Mouse (Mus musculus) hindbrain, embryonic 14.5 days (tissue): Measurements from ENCODE around the gene Gm7173. TPM values are rescaled to one million over a fixed set of nuclear protein-coding genes. Genes with fewer than 3 reads are reported as not detected.

Experiments
- ATAC-seq: fragments of 200-750 bp; cut with Nextera tagmentation; 2 replicates; pipeline ENCODE4 v1.8.0; 2017; ENCODE audit warnings: moderate number of reproducible peaks, mild to moderate bottlenecking, moderate TSS enrichment, moderate library complexity; ENCODE audit not compliant: low FRiP score
- DNase-seq: peaks from one replicate; pipeline ENCODE4 v3.0.0-alpha.2; 2015; ENCODE audit warnings: low spot score
- H3K27ac ChIP-seq: fragments of 300-500 bp; sonication (generic); 2 replicates; pipeline ENCODE4 v1.5.1; 2014; ENCODE audit warnings: mild to moderate bottlenecking, moderate library complexity
- H3K27me3 ChIP-seq: fragments of 300-500 bp; sonication (generic); 2 replicates; pipeline ENCODE4 v1.6.1; 2014; ENCODE audit warnings: mild to moderate bottlenecking, low read length, mixed read lengths; ENCODE audit not compliant: control insufficient read depth, insufficient read depth
- H3K36me3 ChIP-seq: fragments of 300-500 bp; sonication (generic); replicated peaks from 2 replicates; pipeline ENCODE4 v1.6.1; 2014; ENCODE audit not compliant: control insufficient read depth, insufficient read depth
- H3K4me1 ChIP-seq: fragments of 300-500 bp; sonication (generic); replicated peaks from 2 replicates; pipeline ENCODE4 v1.6.1; 2014; ENCODE audit warnings: antibody characterized with exemption, low read length, mixed read lengths; ENCODE audit not compliant: control insufficient read depth, insufficient read depth
- H3K4me2 ChIP-seq: fragments of 300-500 bp; sonication (generic); replicated peaks from 2 replicates; pipeline ENCODE4 v1.6.1; 2014; ENCODE audit warnings: mild to moderate bottlenecking, moderate library complexity
- H3K4me3 ChIP-seq: fragments of 300-500 bp; sonication (generic); replicated peaks from 2 replicates; pipeline ENCODE4 v1.5.1; 2014; ENCODE audit warnings: mild to moderate bottlenecking, low read length
- H3K9ac ChIP-seq: fragments of 300-500 bp; sonication (generic); 2 replicates; pipeline ENCODE4 v1.6.1; 2014
- H3K9me3 ChIP-seq: fragments of 300-500 bp; sonication (generic); 2 replicates; pipeline ENCODE4 v1.6.1; 2016; ENCODE audit warnings: low read length; ENCODE audit not compliant: control insufficient read depth
- WGBS: fragments of 180-500 bp; shearing (Covaris S2); extraction: QIAGEN DNeasy Blood & Tissue Kit; methylation state at CpG from one replicate; pipeline ENCODE4 v1.1.7; 2014; 5-methylcytosine and 5-hydroxymethylcytosine counted together
- polyA plus RNA-seq: library from polyadenylated mRNA; unstranded; fragments of >200 nt; fragmentation: Nextera tagmentation; extraction: Ambion mirVana; gene quantifications from 2 replicates; pipeline ENCODE4 v1.2.1, GENCODE M21; 2014

The Gm7173 gene
- 1.0 and 1.5 TPM in 2 replicates for polyA plus RNA-seq

DNA sequence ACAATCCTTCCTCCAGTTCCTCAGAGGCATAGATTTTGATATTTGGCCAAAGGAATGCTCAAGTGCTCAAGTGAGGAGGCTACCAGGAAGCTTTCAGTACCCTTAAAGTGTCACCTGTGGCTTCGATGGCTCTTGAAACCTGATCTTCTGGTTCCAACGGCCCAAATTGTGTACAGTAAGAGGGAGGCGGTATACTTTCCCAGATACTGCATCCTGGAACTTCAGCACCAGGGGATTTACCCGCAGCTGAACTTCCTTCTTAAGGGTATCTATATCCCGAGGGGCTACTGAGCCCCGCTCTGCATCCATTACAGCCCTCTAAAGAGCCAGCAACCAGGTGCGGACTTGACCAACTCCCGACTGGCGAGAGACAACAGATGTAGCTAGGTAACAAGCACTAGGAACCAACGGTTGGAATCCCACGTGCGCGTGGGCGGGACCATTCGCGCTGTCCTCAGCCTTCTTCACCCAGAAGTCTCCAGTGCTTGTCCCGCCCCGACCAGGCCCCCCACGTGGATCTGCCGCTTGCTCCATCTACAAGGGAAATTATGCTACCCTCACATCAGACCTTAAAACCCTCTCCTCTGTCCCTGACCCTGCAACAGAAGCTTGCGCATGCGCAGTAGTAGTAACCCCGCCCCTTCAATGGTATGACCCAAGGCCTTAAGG lies at the start of gene Gm7173:
Gene Gm7173, minus strand, starts transcription at position 309 of the 669 bp plus-strand sequence.
- ATAC-seq, result peak; percentile 84
- WGBS, result 29% methylated on average over 23 of the region's 23 CpGs
- Histone ChIP-seq H3K27me3 (no peaks in the 10 kb centered on the region), H3K4me3 (peak within 1 kb of the TSS; percentile 43), H3K9ac (peak within 1 kb of the TSS; percentile 47; the same call in 1 of the 2 replicates), H3K4me2 (peak within 1 kb of the TSS; percentile 54), H3K36me3 (no peaks in the 10 kb centered on the region), H3K27ac (no peak within 1 kb of the TSS; the same call in 1 of the 2 replicates), H3K9me3 (no peaks in the 10 kb centered on the region), H3K4me1 (no peaks in the 10 kb centered on the region)
- peak; percentile 51 for DNase-seq

DNA sequence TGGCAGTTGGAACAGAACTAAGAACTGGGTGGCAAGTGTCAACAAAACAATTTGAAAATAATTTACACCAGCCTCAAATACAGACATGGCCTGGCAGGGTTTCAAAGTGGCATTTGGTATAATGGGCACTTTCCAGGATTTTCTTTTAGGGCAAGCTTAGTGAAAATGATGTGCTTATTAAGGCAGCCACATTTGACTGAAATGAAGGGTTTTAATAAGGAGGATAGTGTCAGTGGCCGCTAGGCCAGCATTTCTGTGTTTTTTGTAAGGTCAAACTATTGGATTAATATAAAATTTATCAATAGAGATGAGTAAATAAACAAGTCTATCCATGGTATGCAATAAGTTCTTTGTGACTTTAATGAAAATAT lies 546 bp upstream of the Gm7173 start:
- ATAC-seq (no peak), DNase-seq (no peak)
- H3K27ac ChIP-seq, result no peak overlapping the region; the same call in 1 of the 2 replicates
- peak overlapping the region; percentile 54 for H3K4me2 ChIP-seq
- no peaks in the 10 kb centered on the region for H3K9me3 ChIP-seq
- H3K36me3 ChIP-seq, result no peaks in the 10 kb centered on the region
- no peaks in the 10 kb centered on the region for H3K4me1 ChIP-seq
- peak overlapping the region; percentile 43 for H3K4me3 ChIP-seq
- H3K9ac ChIP-seq, result no peak overlapping the region
- 66% methylated on average over 1 of the region's 1 CpGs for WGBS
- H3K27me3 ChIP-seq, result no peaks in the 10 kb centered on the region

DNA sequence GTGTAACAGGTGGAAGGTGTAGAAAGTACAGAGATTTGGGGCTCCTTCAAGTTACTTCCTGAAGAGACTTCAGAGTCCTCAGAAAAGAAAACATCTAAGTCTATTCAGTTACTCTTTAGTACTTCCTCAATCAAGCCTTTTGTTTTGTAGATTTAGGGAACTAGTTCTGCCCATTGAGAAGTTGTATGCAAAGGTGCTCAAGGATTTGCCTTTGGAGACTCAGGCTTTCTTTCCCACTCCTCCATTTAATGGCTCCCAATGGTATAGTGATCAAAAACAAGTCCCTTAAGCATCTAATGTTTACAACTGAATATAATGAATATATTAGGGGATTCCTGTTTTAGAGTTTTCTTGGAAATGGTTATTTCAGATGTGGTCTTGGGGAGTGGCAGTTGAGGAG lies 200.3 kb downstream of the Gm7173 start:
- no peak for DNase-seq
- Histone ChIP-seq H3K4me2 (no peak overlapping the region), H3K9me3 (no peaks in the 10 kb centered on the region), H3K4me3 (no peak overlapping the region), H3K27me3 (no peaks in the 10 kb centered on the region), H3K4me1 (no peaks in the 10 kb centered on the region), H3K9ac (no peak overlapping the region), H3K36me3 (no peaks in the 10 kb centered on the region), H3K27ac (no peak overlapping the region)
- no peak for ATAC-seq

Other genes with a start within 250 kb of the Gm7173 start
- gene Mageb16, start 154.2 kb upstream of the Gm7173 start, polyA plus RNA-seq, result 0.33 and 0.46 TPM in 2 replicates